Mouse (Mus musculus) olfactory bulb, adult 2 months (tissue): ENCODE measurements around the gene Eef1akmt2. TPM values are rescaled to one million over a fixed set of nuclear protein-coding genes. Genes with fewer than 3 reads are reported as not detected.

ENCODE experiments used
- H3K27ac ChIP-seq: fragments of 200-500 bp; 2 replicates; pipeline ENCODE4 v1.5.1; 2012; ENCODE audit warnings: low read depth, low read length; ENCODE audit not compliant: insufficient read depth
- H3K4me1 ChIP-seq: fragments of 200-500 bp; 2 replicates; pipeline ENCODE4 v1.6.1; 2012; ENCODE audit warnings: low read length; ENCODE audit not compliant: control insufficient read depth, insufficient read depth
- H3K4me3 ChIP-seq: fragments of 200-500 bp; 2 replicates; pipeline ENCODE4 v1.5.1; 2012; ENCODE audit warnings: mild to moderate bottlenecking, low read depth, low read length, moderate library complexity; ENCODE audit not compliant: insufficient read depth
- CTCF ChIP-seq: fragments of 200-500 bp; IDR thresholded peaks from 2 replicates; pipeline ENCODE4 v1.5.1; 2012; ENCODE audit warnings: low read depth, mild to moderate bottlenecking, low read length, moderate library complexity; ENCODE audit not compliant: insufficient read depth
- POLR2A ChIP-seq: fragments of 200-500 bp; IDR thresholded peaks from 2 replicates; pipeline ENCODE4 v1.6.1; 2012; ENCODE audit warnings: mild to moderate bottlenecking, low read depth, low read length, moderate library complexity; ENCODE audit not compliant: insufficient read depth
- WGBS: fragments of 180-500 bp; shearing (Covaris S2); methylation state at CpG from one replicate; pipeline ENCODE4 v1.1.7; 2018; 5-methylcytosine and 5-hydroxymethylcytosine counted together
- polyA plus RNA-seq: library from polyadenylated mRNA; stranded (reverse); fragments of >200 nt; gene quantifications from 2 replicates; pipeline ENCODE4 v1.2.4, GENCODE M21; 2012; ENCODE audit warnings: low replicate concordance; ENCODE audit not compliant: missing spikeins, insufficient read depth, insufficient read length

Gene Eef1akmt2
- polyA plus RNA-seq, 1 experiment, result not detected

DNA sequence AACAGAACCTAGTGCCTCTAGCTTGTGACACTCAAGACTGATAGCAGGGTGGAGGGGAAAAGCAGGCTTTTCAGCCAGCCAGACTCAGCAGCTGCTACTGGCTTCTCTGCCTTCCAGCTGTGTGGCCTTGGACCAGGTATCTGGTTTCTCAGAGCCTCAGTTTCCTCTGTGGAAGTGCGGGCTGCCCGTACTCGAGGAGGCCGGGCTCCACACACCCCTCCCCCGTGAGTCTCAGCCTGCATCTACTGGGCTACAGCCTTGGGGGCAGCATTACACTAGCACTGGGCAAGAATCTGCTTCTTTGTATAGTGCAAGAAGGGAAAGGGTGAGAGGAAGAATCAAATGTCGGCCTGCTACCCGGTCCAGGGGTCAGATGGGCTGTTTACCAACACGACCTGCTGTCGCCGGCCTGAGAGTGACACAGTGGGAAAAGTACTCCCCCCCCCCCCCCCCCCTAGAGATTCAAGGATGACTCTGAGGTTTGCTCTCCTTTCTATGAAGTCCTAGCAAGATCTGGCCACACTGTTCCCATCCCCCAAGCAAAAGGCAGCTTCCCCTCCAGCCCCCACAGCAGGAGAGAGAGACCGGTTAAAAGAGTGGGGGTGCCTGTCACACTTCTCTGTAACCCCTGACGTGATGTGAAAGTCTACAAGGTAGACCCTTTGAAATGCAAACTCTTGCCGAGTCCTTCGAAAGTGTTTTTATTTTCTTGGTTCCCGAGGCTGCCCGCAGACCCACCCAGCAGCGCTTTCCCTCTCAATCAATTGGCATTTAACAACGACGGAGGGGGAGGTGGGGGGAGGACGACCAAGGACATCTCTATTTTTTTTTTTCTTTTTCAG is 43.4 kb downstream of the Eef1akmt2 start:
- 40% methylated on average over 20 of the region's 20 CpGs for WGBS
- H3K4me1 ChIP-seq, result peaks cover 43% of the 10 kb centered on the region
- H3K27ac ChIP-seq, result peak overlapping the region; percentile 5; the same call in 1 of the 2 replicates
- TF ChIP-seq POLR2A (no peak), CTCF (no peak)
- no peak overlapping the region for H3K4me3 ChIP-seq

- Histone ChIP-seq H3K27ac (0 out of 2 replicates have a peak overlapping the region, but pooled peaks have one; percentile 5), H3K4me1 (peaks cover 45% of the 10 kb centered on the region), H3K4me3 (no peak overlapping the region)
- WGBS, result 66% methylated on average over 7 of the region's 7 CpGs
- TF ChIP-seq POLR2A (no peak), CTCF (no peak)
Measured at GRCm38 (mm10) chr7:132808051-132808796, 44.2 kb downstream of the Eef1akmt2 start.

DNA sequence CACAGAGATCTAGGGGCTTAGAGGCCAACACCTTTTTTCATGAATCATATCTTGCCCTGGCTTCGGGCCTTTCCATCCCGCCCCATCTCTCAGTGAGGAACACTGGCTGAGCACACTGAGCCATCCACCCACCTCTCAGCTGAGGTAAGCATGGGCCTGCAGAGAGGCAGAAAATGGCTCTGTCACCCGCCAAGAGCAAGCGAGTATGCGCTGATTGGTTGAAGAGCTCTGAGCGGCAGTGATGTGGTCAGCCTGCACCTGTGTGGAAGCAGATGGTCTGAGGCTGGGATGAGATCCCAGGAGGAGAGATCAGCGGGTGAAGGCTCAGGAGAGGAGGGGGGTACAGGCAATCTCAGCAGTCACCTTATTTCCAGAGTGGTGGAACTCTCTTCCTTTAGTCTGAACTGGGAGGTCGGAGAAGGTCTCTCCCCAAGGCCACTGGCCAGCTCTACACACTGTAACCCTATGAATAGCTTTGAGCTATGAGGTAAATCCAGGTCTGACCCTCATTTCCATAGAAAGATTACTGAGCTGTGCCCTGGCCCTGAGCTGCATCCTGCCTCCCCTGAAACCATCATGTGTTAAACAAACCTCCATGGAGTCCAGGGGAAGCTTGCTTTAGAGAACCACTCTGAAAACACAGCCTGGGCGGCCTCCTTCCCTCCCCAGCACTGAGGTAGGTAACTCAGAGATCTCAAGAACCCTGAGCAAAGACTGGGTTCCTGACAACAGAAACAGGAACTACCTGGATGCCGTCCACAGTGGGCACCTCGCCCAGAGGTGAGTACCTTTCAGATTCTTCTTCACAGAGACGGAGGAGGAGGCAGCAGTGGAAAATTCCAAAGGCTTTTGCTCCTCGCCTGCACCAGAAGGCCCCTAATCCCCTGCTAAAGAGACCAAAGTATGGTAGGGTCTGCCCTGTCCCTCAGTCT is 45.3 kb downstream of the Eef1akmt2 start:
- WGBS, result 67% methylated on average over 13 of the region's 13 CpGs
- H3K4me3 ChIP-seq, result no peak overlapping the region
- H3K4me1 ChIP-seq, result peaks cover 47% of the 10 kb centered on the region

GRCm38 (mm10) chr7:132806286-132806685 is 46.2 kb downstream of the Eef1akmt2 start:
- H3K4me1 ChIP-seq, result peaks cover 44% of the 10 kb centered on the region
- no peak overlapping the region for H3K4me3 ChIP-seq
- H3K27ac ChIP-seq, result peak overlapping the region; percentile 17; the same call in 1 of the 2 replicates
- 53% methylated on average over 5 of the region's 5 CpGs for WGBS
- no peak for TF ChIP-seq POLR2A
- TF ChIP-seq CTCF, result no peak

More for the DNA sequence above, 45.3 kb downstream of the Eef1akmt2 start:
- TF ChIP-seq CTCF (no peak), POLR2A (no peak)
- H3K27ac ChIP-seq, result no peak overlapping the region

DNA sequence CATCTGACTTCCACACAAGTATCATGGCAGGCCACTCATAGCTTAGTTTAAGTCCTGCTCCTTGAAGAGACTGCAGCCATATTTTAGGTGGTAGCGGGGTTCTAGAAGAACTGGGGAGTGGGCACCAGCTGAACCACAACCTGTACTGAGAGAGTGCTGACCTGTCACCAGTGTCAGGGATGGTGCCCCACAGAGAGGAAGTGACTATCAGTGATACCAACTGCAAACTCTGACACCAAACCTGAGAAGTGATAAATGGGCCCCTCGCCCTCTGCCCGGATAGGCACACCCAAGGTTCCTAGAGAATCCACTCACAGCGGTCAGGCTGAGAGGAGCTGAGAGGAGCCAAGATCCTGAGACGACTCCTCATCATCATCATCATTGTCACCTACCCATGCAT is 47.5 kb downstream of the Eef1akmt2 start:
- no peak for TF ChIP-seq CTCF
- no peak for TF ChIP-seq POLR2A
- WGBS, result 89% methylated on average over 5 of the region's 5 CpGs
- Histone ChIP-seq H3K4me3 (no peak overlapping the region), H3K4me1 (peaks cover 42% of the 10 kb centered on the region), H3K27ac (no peak overlapping the region)

GRCm38 (mm10) chr7:132804461-132804860 is 48.0 kb downstream of the Eef1akmt2 start:
- no peak overlapping the region for H3K27ac ChIP-seq
- no peak overlapping the region for H3K4me3 ChIP-seq
- WGBS, result 81% methylated on average over 7 of the region's 7 CpGs
- TF ChIP-seq POLR2A, result no peak
- no peak for TF ChIP-seq CTCF
- peaks cover 39% of the 10 kb centered on the region for H3K4me1 ChIP-seq

GRCm38 (mm10) chr7:132803962-132804361 is 48.5 kb downstream of the Eef1akmt2 start:
- Histone ChIP-seq H3K27ac (no peak overlapping the region), H3K4me1 (peaks cover 34% of the 10 kb centered on the region), H3K4me3 (no peak overlapping the region)
- no peak for TF ChIP-seq CTCF
- no peak for TF ChIP-seq POLR2A
- WGBS, result 76% methylated on average over 3 of the region's 3 CpGs

- H3K27ac ChIP-seq, result no peak overlapping the region
- no peak overlapping the region for H3K4me3 ChIP-seq
- H3K4me1 ChIP-seq, result peaks cover 31% of the 10 kb centered on the region
- TF ChIP-seq POLR2A, result no peak
- no peak for TF ChIP-seq CTCF
- 86% methylated on average over 2 of the region's 2 CpGs for WGBS
Measured at GRCm38 (mm10) chr7:132803336-132803735, 49.1 kb downstream of the Eef1akmt2 start.

DNA sequence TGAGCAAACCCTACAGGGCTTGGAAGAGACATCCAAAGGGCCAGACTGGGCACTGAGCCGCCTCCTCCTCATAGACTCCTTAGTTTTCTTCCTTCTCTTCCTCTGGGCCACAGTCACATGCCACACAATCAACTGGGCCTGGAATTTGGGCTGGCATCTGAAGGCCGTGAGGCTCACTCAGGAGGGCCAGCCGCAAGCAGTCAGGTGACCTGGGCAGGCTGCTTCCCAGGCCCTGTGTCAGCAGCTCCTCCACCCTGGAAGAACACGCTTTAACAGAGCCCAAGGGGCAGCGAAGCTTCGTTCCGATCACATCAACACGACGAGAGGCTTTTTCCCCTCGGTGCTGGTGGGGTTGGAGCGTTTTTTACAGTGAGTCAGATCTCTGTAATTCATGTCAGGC is 49.8 kb downstream of the Eef1akmt2 start:
- Histone ChIP-seq H3K4me1 (peaks cover 27% of the 10 kb centered on the region), H3K4me3 (no peak overlapping the region), H3K27ac (no peak overlapping the region)
- TF ChIP-seq POLR2A (no peak), CTCF (no peak)
- WGBS, result 72% methylated on average over 11 of the region's 11 CpGs
